Mouse (Mus musculus) midbrain, embryonic 11.5 days (tissue): Measurements from ENCODE around the gene Rccd1. TPM values are rescaled to one million over a fixed set of nuclear protein-coding genes. Genes with fewer than 3 reads are reported as not detected.

Source experiments
- ATAC-seq: fragments of 200-750 bp; cut with Nextera tagmentation; 2 replicates; pipeline ENCODE4 v1.8.0; 2017; ENCODE audit warnings: moderate TSS enrichment, moderate library complexity; ENCODE audit not compliant: low FRiP score
- DNase-seq: peaks from one replicate; pipeline ENCODE4 v3.0.0; 2015; ENCODE audit warnings: low spot score; ENCODE audit errors: missing footprints
- H3K27ac ChIP-seq: fragments of 300-500 bp; sonication (generic); 2 replicates; pipeline ENCODE4 v1.5.1; 2014; ENCODE audit warnings: low read depth, low read length
- H3K27me3 ChIP-seq: fragments of 300-500 bp; sonication (generic); 2 replicates; pipeline ENCODE4 v1.6.1; 2014; ENCODE audit warnings: mild to moderate bottlenecking, low read length, moderate library complexity, mixed read lengths; ENCODE audit not compliant: control insufficient read depth, insufficient read depth
- H3K36me3 ChIP-seq: fragments of 300-500 bp; sonication (generic); 2 replicates; pipeline ENCODE4 v1.6.1; 2014; ENCODE audit warnings: mild to moderate bottlenecking, low read length, moderate library complexity, mixed read lengths; ENCODE audit not compliant: control insufficient read depth, insufficient read depth
- H3K4me1 ChIP-seq: fragments of 300-500 bp; sonication (generic); 2 replicates; pipeline ENCODE4 v1.6.1; 2014; ENCODE audit warnings: low read length; ENCODE audit not compliant: control insufficient read depth, insufficient read depth
- H3K4me2 ChIP-seq: fragments of 300-500 bp; sonication (generic); 2 replicates; pipeline ENCODE4 v1.6.1; 2014; ENCODE audit warnings: mild to moderate bottlenecking, moderate library complexity
- H3K4me3 ChIP-seq: fragments of 300-500 bp; sonication (generic); 2 replicates; pipeline ENCODE4 v1.5.1; 2014; ENCODE audit warnings: low read depth, low read length
- H3K9ac ChIP-seq: fragments of 300-500 bp; sonication (generic); 2 replicates; pipeline ENCODE4 v1.6.1; 2014; ENCODE audit warnings: low read length
- H3K9me3 ChIP-seq: fragments of 300-500 bp; sonication (generic); 2 replicates; pipeline ENCODE4 v1.6.1; 2016; ENCODE audit warnings: low read length; ENCODE audit not compliant: control insufficient read depth
- WGBS: fragments of 180-500 bp; shearing (Covaris S2); extraction: QIAGEN DNeasy Blood & Tissue Kit; methylation state at CpG from one replicate; pipeline ENCODE4 v1.1.7; 2014; 5-methylcytosine and 5-hydroxymethylcytosine counted together
- polyA plus RNA-seq: library from polyadenylated mRNA; unstranded; fragments of >200 nt; fragmentation: Nextera tagmentation; extraction: Ambion mirVana; gene quantifications from 2 replicates; pipeline ENCODE4 v1.2.1, GENCODE M21; 2014

Gene Rccd1
- polyA plus RNA-seq, 1 experiment from 2014 or later, result 10.9 TPM

- peak; percentile 100 for DNase-seq
- Histone ChIP-seq H3K4me2 (peak within 1 kb of the TSS; percentile 49), H3K36me3 (0 out of 2 replicates have a peak, but pooled peaks cover under 1% of the 10 kb centered on the region), H3K27ac (peak within 1 kb of the TSS; percentile 76), H3K4me3 (peak within 1 kb of the TSS; percentile 44), H3K4me1 (no peaks in the 10 kb centered on the region), H3K9me3 (no peaks in the 10 kb centered on the region), H3K27me3 (no peaks in the 10 kb centered on the region), H3K9ac (peak within 1 kb of the TSS; percentile 73)
- under 1% methylated on average over 48 of the region's 48 CpGs for WGBS
- ATAC-seq, result peak; percentile 98
Observed at GRCm38 (mm10) chr7:80246148-80246721, 78.0 kb downstream of the Rccd1 start, which contains the start of gene Ttll13. Ttll13 (plus strand) TSS chr7:80246376.

DNA sequence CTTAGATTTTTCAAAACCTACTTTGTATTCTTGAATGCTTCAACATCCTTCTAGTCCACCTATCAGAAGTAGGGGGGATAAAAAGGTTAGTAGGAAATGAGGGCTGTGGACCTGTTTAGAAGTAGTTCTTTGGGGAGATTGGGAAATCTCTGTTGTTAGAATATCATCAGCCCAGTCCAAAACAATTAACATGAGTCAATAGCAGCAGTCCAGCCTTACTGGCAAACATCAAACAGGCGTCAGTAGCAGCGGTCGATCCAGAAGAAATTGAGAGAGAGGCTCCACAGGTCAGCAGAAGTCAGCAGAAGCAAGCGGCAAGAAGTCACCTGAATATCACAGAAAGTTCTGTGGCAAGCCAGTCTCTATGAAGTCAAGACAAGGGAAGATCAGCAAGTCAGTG, 79.4 kb downstream of the Rccd1 start:
- Histone ChIP-seq H3K36me3 (0 out of 2 replicates have a peak, but pooled peaks cover 2% of the 10 kb centered on the region), H3K4me3 (no peak overlapping the region), H3K9ac (no peak overlapping the region), H3K9me3 (no peaks in the 10 kb centered on the region), H3K27ac (no peak overlapping the region), H3K4me1 (no peaks in the 10 kb centered on the region), H3K27me3 (no peaks in the 10 kb centered on the region), H3K4me2 (no peak overlapping the region)
- no peak for DNase-seq
- 95% methylated on average over 4 of the region's 4 CpGs for WGBS
- ATAC-seq, result no peak

Other genes with a start within 250 kb of the Rccd1 start
- gene Idh2, start 209.1 kb downstream of the Rccd1 start, polyA plus RNA-seq, result 349 and 357 TPM in 2 replicates
- gene Sema4b, start 137.6 kb downstream of the Rccd1 start, polyA plus RNA-seq, result 9.6 and 10.5 TPM in 2 replicates
- gene Cib1, start 91.6 kb downstream of the Rccd1 start, polyA plus RNA-seq, result 49.8 and 55.0 TPM in 2 replicates
- 3.8 and 4.5 TPM in 2 replicates for gene Gdpgp1, start 91.6 kb downstream of the Rccd1 start, polyA plus RNA-seq
- gene Ttll13, start 78.1 kb downstream of the Rccd1 start, polyA plus RNA-seq, result 0.53 and 0.91 TPM in 2 replicates
- 53.1 and 53.2 TPM in 2 replicates for gene Ngrn, start 63.2 kb downstream of the Rccd1 start, polyA plus RNA-seq
- gene Vps33b, start 54.8 kb downstream of the Rccd1 start, polyA plus RNA-seq, result 12.6 and 14.3 TPM in 2 replicates
- 231 and 232 TPM in 2 replicates for gene Prc1, start 30.0 kb downstream of the Rccd1 start, polyA plus RNA-seq
- gene Unc45a, start 16.6 kb upstream of the Rccd1 start, polyA plus RNA-seq, result 28.8 and 30.4 TPM in 2 replicates
- 25.6 and 26.9 TPM in 2 replicates for gene Hddc3, start 18.6 kb upstream of the Rccd1 start, polyA plus RNA-seq
- gene Man2a2, start 46.9 kb upstream of the Rccd1 start, polyA plus RNA-seq, result 5.8 and 6.9 TPM in 2 replicates
- gene Fes, start 63.5 kb upstream of the Rccd1 start, polyA plus RNA-seq, result 7.3 and 7.6 TPM in 2 replicates
- 2.7 TPM in 2 replicates for gene Furin, start 81.0 kb upstream of the Rccd1 start, polyA plus RNA-seq
- gene Blm, start 210.7 kb upstream of the Rccd1 start, polyA plus RNA-seq, result 38.1 and 43.9 TPM in 2 replicates